Mouse (Mus musculus): Measurements from ENCODE around the gene Usp39. TPM values are rescaled to one million over a fixed set of nuclear protein-coding genes. Genes with fewer than 3 reads are reported as not detected.

Usp39 gene
- polyA plus RNA-seq, 1 experiment from 2014 or later, result 39.0 TPM

DNA sequence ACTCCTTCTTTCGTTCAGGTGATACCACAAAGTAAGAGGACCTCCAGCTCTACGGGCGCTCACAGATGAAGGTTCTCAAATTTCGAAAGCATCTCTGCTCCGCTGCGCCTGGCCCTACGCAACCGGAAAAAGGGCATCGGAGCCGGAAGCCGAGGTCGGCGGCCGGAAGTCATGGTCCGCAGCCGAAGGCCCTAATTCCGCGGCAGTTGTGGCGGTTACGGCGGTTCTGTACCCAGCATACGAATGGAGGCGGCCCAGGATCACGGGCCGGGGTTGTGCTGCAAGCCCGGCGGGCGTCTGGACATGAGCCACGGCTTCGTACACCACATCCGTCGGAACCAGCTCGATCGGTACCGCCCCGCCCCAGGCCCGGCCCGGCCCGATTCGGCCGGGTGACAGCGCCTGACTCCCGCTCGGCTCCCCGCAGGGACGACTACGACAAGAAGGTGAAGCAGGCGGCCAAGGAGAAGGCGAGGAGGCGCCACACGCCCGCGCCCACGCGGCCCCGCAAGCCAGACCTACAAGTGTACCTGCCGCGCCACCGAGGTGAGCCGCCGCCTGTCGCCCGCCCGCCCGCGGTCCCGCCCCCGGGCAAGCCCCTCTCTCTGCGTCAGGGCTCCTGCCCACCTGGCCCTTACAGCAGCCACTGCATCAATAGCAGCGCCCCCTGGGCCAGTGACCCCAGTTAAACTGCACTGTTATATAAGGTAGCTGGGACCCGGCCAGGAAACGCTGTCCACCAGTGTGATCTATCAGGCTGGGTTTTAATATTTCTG, 2.4 kb upstream of the Usp39 start, which contains the start of gene 0610030E20Rik:
Gene 0610030E20Rik (plus strand): TSS at position 152 of the 776 bp plus-strand sequence.
- Histone ChIP-seq H3K4me3 (ENCODE audit: low read depth, low read length) (peak within 1 kb of the TSS; percentile 90), H3K36me3 (ENCODE audit: control insufficient read depth, insufficient read depth, low read length) (peaks cover 12% of the 10 kb centered on the region), H3K27me3 (ENCODE audit: control insufficient read depth, insufficient read depth, low read depth, low read length) (no peaks in the 10 kb centered on the region), H3K4me2 (ENCODE audit: low read length) (peak within 1 kb of the TSS; percentile 89), H3K9me3 (replicated peaks; ENCODE audit: control insufficient read depth, low read length, poor library complexity, severe bottlenecking) (no peaks in the 10 kb centered on the region), H3K4me1 (ENCODE audit: control insufficient read depth, insufficient read depth, low read length) (peaks cover 32% of the 10 kb centered on the region), H3K27ac (ENCODE audit: low read length) (peak within 1 kb of the TSS; percentile 90), H3K9ac (ENCODE audit: low read depth, low read length) (peak within 1 kb of the TSS; percentile 94)
- under 1% methylated on average over 66 of the region's 72 CpGs for WGBS
- ATAC-seq, result peak; percentile 81

DNA sequence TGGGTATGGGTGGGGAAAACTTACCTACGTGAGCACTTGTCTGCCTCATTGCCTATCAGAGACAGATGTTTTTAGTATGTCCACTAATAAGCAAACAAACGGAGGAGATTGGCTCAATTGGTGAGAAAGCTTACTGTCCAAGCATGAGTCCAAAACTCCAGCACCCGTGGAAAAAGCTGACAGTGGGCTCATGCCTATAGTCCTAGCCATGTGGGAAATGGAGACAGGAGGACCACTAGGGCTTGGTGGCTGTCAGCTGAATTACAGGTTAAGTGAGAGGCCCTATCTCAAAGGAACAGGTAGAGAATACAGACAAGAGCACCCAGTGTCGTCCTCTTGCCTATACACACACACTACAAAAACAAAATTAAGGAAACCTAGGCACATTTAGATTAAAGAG, 1.3 kb upstream of the Usp39 start:
- Histone ChIP-seq H3K4me1 (ENCODE audit: control insufficient read depth, insufficient read depth, low read length) (peaks cover 32% of the 10 kb centered on the region), H3K4me3 (ENCODE audit: low read depth, low read length) (no peak overlapping the region), H3K36me3 (ENCODE audit: control insufficient read depth, insufficient read depth, low read length) (peaks cover 14% of the 10 kb centered on the region), H3K4me2 (ENCODE audit: low read length) (peak overlapping the region; percentile 89), H3K9ac (ENCODE audit: low read depth, low read length) (no peak overlapping the region), H3K27ac (ENCODE audit: low read length) (no peak overlapping the region), H3K9me3 (replicated peaks; ENCODE audit: control insufficient read depth, low read length, poor library complexity, severe bottlenecking) (no peaks in the 10 kb centered on the region), H3K27me3 (ENCODE audit: control insufficient read depth, insufficient read depth, low read depth, low read length) (no peaks in the 10 kb centered on the region)
- ATAC-seq, result peak; percentile 20; the same call in 1 of the 2 replicates
- WGBS, result 83% methylated on average over 4 of the region's 4 CpGs

DNA sequence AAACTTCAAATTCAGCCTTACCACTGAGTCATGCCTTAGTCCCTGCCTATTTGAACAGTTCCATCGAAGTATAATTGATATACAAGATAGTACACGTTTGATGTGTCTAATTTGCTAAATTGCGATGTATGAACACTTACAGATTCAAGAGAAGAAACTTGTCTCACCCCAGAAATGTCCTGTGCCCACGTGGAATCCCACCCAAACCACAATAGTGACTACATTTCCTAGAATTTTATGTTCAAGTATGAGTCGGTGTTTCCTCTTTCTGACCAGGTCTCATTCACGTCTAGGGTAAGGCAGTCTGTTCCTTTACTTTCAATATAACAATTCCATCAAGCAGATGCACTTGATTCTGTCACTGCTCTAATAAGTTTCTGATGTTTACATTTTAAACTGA, 649 bp upstream of the Usp39 start:
- Histone ChIP-seq H3K9ac (ENCODE audit: low read depth, low read length) (no peak overlapping the region), H3K36me3 (ENCODE audit: control insufficient read depth, insufficient read depth, low read length) (peaks cover 15% of the 10 kb centered on the region), H3K4me2 (ENCODE audit: low read length) (peak overlapping the region; percentile 75), H3K4me3 (ENCODE audit: low read depth, low read length) (peak overlapping the region; percentile 94), H3K27ac (ENCODE audit: low read length) (no peak overlapping the region; the same call in 1 of the 2 replicates), H3K4me1 (ENCODE audit: control insufficient read depth, insufficient read depth, low read length) (peaks cover 32% of the 10 kb centered on the region), H3K9me3 (replicated peaks; ENCODE audit: control insufficient read depth, low read length, poor library complexity, severe bottlenecking) (no peaks in the 10 kb centered on the region), H3K27me3 (ENCODE audit: control insufficient read depth, insufficient read depth, low read depth, low read length) (no peaks in the 10 kb centered on the region)
- WGBS, result 46% methylated on average over 6 of the region's 6 CpGs
- no peak for ATAC-seq

DNA sequence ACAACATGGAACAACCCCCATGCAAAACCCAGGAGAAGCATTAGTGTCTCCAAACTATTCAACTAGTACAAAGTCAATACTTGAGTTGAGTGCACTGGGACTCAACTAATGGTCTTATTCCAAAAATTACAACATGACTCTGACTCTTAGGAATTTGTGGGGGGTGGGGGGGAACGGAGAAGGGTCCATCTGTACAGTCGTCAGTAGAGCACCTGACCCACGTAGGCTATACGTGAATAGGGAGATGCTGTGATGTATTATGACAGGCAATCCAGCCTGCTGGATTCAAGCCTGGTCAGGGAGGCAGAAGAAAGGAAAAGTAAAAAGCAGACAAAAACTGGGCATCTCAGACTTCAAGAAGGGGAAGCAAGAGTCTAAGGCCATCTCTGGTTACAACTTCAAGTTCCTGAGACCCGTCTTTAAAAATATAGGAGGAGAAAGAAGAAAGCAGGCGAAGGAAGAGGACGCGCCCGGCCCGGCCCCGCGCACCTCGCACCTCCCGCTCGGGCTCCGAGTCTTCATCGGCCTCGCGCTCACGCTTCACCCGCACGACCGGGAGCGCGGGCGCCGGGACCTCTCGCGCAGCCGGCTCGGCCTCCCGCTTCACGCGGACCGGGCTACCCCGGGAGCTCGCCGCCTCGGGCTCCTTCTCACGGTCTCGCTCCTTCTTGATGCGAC, 449 bp downstream of the Usp39 start:
- Histone ChIP-seq H3K36me3 (ENCODE audit: control insufficient read depth, insufficient read depth, low read length) (peaks cover 7% of the 10 kb centered on the region; the same call in 1 of the 2 replicates), H3K9ac (ENCODE audit: low read depth, low read length) (peak overlapping the region; percentile 89), H3K9me3 (replicated peaks; ENCODE audit: control insufficient read depth, low read length, poor library complexity, severe bottlenecking) (no peaks in the 10 kb centered on the region), H3K4me2 (ENCODE audit: low read length) (peak overlapping the region; percentile 97), H3K4me1 (ENCODE audit: control insufficient read depth, insufficient read depth, low read length) (peaks cover 32% of the 10 kb centered on the region), H3K4me3 (ENCODE audit: low read depth, low read length) (peak overlapping the region; percentile 94), H3K27me3 (ENCODE audit: control insufficient read depth, insufficient read depth, low read depth, low read length) (no peaks in the 10 kb centered on the region), H3K27ac (ENCODE audit: low read length) (peak overlapping the region; percentile 80)
- ATAC-seq, result peak; percentile 29; the same call in 1 of the 2 replicates
- under 1% methylated on average over 30 of the region's 42 CpGs for WGBS

DNA sequence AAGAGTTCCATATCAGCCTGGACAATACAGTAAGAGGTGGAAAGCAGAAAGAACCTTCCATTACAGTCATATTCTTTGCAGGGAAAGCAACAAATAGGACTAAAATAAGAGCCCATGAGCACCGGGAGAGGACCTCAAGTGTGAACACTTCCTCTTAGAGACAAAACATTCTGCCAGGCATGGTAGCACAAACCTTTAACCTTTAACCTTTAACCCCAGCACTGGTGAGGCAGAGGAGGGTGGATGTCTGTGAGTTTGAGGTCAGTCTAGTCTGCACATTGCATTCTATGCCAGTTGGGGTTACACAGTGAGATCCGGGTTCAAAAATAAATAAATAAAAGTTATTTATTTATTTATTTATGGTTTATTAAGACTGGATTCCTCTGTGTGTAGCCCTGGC, 4.5 kb downstream of the Usp39 start:
- Histone ChIP-seq H3K36me3 (ENCODE audit: control insufficient read depth, insufficient read depth, low read length) (peaks cover 25% of the 10 kb centered on the region), H3K27ac (ENCODE audit: low read length) (no peak overlapping the region), H3K4me2 (ENCODE audit: low read length) (no peak overlapping the region), H3K9me3 (replicated peaks; ENCODE audit: control insufficient read depth, low read length, poor library complexity, severe bottlenecking) (no peaks in the 10 kb centered on the region), H3K4me1 (ENCODE audit: control insufficient read depth, insufficient read depth, low read length) (peaks cover 13% of the 10 kb centered on the region), H3K9ac (ENCODE audit: low read depth, low read length) (no peak overlapping the region), H3K4me3 (ENCODE audit: low read depth, low read length) (no peak overlapping the region), H3K27me3 (ENCODE audit: control insufficient read depth, insufficient read depth, low read depth, low read length) (no peaks in the 10 kb centered on the region)
- 67% methylated on average over 2 of the region's 2 CpGs for WGBS
- ATAC-seq, result no peak

DNA sequence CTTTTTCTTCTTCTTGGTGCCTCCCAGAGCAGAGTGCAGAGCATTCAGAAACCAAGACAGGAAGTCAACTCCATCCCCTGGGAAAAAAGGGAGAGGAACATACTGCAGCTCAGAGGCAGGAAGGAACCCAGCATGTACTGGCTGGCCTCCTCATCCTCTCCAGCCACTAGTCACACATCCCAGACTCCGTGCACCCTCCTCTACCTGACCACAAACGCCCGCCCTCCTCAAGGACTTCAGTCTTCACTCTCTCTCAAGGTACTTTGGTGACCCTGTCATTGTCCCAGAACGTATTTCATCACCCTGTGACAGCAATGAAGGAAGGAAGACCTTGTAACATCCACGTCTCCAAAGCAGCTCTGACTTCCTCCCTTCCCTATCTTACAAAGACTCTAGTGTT, 11.9 kb downstream of the Usp39 start:
- WGBS, result 81% methylated on average over 5 of the region's 5 CpGs
- H3K4me3 ChIP-seq (ENCODE audit: low read depth, low read length), result no peak overlapping the region
- peaks cover 51% of the 10 kb centered on the region for H3K36me3 ChIP-seq (ENCODE audit: control insufficient read depth, insufficient read depth, low read length)
- H3K27me3 ChIP-seq (ENCODE audit: control insufficient read depth, insufficient read depth, low read depth, low read length), result no peaks in the 10 kb centered on the region
- H3K27ac ChIP-seq (ENCODE audit: low read length), result no peak overlapping the region
- H3K4me2 ChIP-seq (ENCODE audit: low read length), result no peak overlapping the region
- H3K9me3 ChIP-seq (replicated peaks; ENCODE audit: control insufficient read depth, low read length, poor library complexity, severe bottlenecking), result no peaks in the 10 kb centered on the region
- H3K4me1 ChIP-seq (ENCODE audit: control insufficient read depth, insufficient read depth, low read length), result no peaks in the 10 kb centered on the region
- ATAC-seq, result no peak
- no peak overlapping the region for H3K9ac ChIP-seq (ENCODE audit: low read depth, low read length)

DNA sequence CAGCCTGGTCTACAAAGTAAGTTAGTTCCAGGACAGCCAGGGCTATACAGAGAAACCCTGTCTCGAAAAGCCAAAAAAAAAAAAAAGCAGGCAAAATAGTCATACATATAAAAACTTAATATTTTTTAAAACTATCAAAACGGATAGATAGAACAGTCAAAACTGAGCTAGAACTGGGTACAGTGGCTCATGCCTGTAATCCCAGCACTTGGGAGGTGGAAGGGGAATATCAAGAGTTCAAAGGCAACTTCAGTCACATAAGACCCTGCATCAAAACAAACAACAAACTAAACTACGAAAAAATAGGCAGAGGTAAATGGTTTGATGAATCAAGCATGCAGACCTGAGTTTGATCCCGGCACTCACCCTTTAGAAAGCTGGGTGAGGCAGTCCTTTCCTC, 14.9 kb downstream of the Usp39 start:
- 94% methylated on average over 4 of the region's 4 CpGs for WGBS
- Histone ChIP-seq H3K27me3 (ENCODE audit: control insufficient read depth, insufficient read depth, low read depth, low read length) (no peaks in the 10 kb centered on the region), H3K9me3 (replicated peaks; ENCODE audit: control insufficient read depth, low read length, poor library complexity, severe bottlenecking) (no peaks in the 10 kb centered on the region), H3K4me1 (ENCODE audit: control insufficient read depth, insufficient read depth, low read length) (no peaks in the 10 kb centered on the region), H3K36me3 (ENCODE audit: control insufficient read depth, insufficient read depth, low read length) (peaks cover 54% of the 10 kb centered on the region), H3K4me2 (ENCODE audit: low read length) (no peak overlapping the region), H3K9ac (ENCODE audit: low read depth, low read length) (no peak overlapping the region), H3K27ac (ENCODE audit: low read length) (no peak overlapping the region), H3K4me3 (ENCODE audit: low read depth, low read length) (no peak overlapping the region)
- no peak for ATAC-seq

DNA sequence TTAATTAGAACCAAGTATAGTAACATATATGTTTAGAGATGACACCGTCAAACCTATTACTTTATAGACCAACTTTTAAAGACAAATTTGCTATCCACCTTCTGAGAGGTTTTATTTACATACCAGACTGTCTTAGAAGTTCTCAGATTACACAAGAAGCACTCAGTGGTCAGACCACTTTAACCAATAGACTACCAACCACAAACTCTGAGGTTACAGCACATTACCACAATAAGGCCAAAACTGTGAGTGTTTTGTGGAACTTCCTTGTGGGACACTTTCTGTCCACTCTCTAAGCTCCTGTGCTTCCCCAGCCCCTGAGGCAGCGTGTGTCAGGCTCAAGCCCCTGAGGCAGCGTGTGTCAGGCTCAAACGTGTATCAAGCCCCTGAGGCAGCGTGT, 16.0 kb downstream of the Usp39 start:
- no peak overlapping the region for H3K27ac ChIP-seq (ENCODE audit: low read length)
- peaks cover 56% of the 10 kb centered on the region for H3K36me3 ChIP-seq (ENCODE audit: control insufficient read depth, insufficient read depth, low read length)
- no peaks in the 10 kb centered on the region for H3K27me3 ChIP-seq (ENCODE audit: control insufficient read depth, insufficient read depth, low read depth, low read length)
- no peaks in the 10 kb centered on the region for H3K4me1 ChIP-seq (ENCODE audit: control insufficient read depth, insufficient read depth, low read length)
- no peak for ATAC-seq
- H3K4me3 ChIP-seq (ENCODE audit: low read depth, low read length), result no peak overlapping the region
- H3K9ac ChIP-seq (ENCODE audit: low read depth, low read length), result no peak overlapping the region
- no peaks in the 10 kb centered on the region for H3K9me3 ChIP-seq (replicated peaks; ENCODE audit: control insufficient read depth, low read length, poor library complexity, severe bottlenecking)
- H3K4me2 ChIP-seq (ENCODE audit: low read length), result no peak overlapping the region
- 98% methylated on average over 5 of the region's 5 CpGs for WGBS

DNA sequence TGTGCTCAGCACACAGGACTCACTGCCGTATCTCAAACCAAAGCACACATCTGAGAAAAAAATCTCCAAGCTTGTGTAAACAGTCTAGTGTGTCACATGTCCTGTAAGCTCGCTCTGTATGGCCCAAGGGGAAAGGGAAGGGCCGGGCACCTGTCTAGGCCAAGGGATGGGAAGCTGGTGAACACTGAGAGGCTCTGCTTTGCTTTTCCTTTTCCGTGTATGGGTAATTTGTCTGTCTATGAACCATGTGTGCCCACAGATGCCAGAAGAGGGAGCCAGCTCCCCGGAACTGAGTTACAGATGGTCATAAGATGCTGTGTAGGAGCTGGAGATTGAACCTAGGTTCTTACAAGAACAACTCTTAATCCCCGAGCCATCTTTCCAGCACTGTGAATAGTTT, 18.7 kb downstream of the Usp39 start:
- no peaks in the 10 kb centered on the region for H3K27me3 ChIP-seq (ENCODE audit: control insufficient read depth, insufficient read depth, low read depth, low read length)
- ATAC-seq, result no peak
- H3K9me3 ChIP-seq (replicated peaks; ENCODE audit: control insufficient read depth, low read length, poor library complexity, severe bottlenecking), result no peaks in the 10 kb centered on the region
- H3K4me1 ChIP-seq (ENCODE audit: control insufficient read depth, insufficient read depth, low read length), result no peaks in the 10 kb centered on the region
- no peak overlapping the region for H3K4me3 ChIP-seq (ENCODE audit: low read depth, low read length)
- no peak overlapping the region for H3K9ac ChIP-seq (ENCODE audit: low read depth, low read length)
- 76% methylated on average over 6 of the region's 6 CpGs for WGBS
- H3K27ac ChIP-seq (ENCODE audit: low read length), result no peak overlapping the region
- peaks cover 49% of the 10 kb centered on the region for H3K36me3 ChIP-seq (ENCODE audit: control insufficient read depth, insufficient read depth, low read length)
- H3K4me2 ChIP-seq (ENCODE audit: low read length), result no peak overlapping the region

Measured in midbrain, embryonic 16.5 days (tissue).